Mouse (Mus musculus) cerebellum, adult (tissue): ENCODE results near the gene Gpr35.

Experiments
- ATAC-seq: cut with Nextera tagmentation; 2 replicates; pipeline ENCODE4 v1.9.2; 2017; ENCODE audit warnings: mild to moderate bottlenecking, moderate library complexity, mixed read lengths; ENCODE audit not compliant: insufficient number of reproducible peaks, low FRiP score, low TSS enrichment

Gpr35 gene

GRCm38 (mm10) chr1:93033989-93034388 is 83.3 kb downstream of the Gpr35 start:
- no peak for ATAC-seq

- no peak for ATAC-seq
Measured at GRCm38 (mm10) chr1:93035981-93036380, 85.3 kb downstream of the Gpr35 start.
